Mouse (Mus musculus) MEL (cell line): ENCODE measurements around the gene Tbx21.

Experiments used
- CHD1 ChIP-seq: IDR thresholded peaks from 2 replicates; pipeline ENCODE4 v1.6.1; 2012; ENCODE audit warnings: low read depth, mild to moderate bottlenecking, inconsistent platforms, low read length, improper control_type of control experiment
- CTCF ChIP-seq, 3 experiments: IDR thresholded peaks in 2 of 3; conservative IDR thresholded peaks in 1 of 3; 2 replicates each; pipeline ENCODE4 v1.5.1; 2011 to 2012; ENCODE audit warnings: low read length in 3 of 3, low read depth in 2 of 3, mild to moderate bottlenecking in 2 of 3, improper control_type of control experiment in 1 of 3, inconsistent platforms in 1 of 3, mixed read lengths in 1 of 3, moderate library complexity in 1 of 3; ENCODE audit not compliant: control insufficient read depth in 1 of 3, insufficient read depth in 1 of 3, poor library complexity in 1 of 3, severe bottlenecking in 1 of 3
- ELF1 ChIP-seq: IDR thresholded peaks from 2 replicates; pipeline ENCODE4 v1.6.1; 2014; ENCODE audit warnings: low read depth, mild to moderate bottlenecking, inconsistent platforms, low read length, improper control_type of control experiment, moderate library complexity
- EP300 ChIP-seq, 2 experiments: IDR thresholded peaks; 2 replicates each; pipeline ENCODE4 v1.6.1; 2011; ENCODE audit warnings: improper control_type of control experiment in 2 of 2, low read length in 2 of 2, low read depth in 1 of 2, mild to moderate bottlenecking in 1 of 2
- GATA1 ChIP-seq: IDR thresholded peaks from 2 replicates; pipeline ENCODE4 v1.6.1; 2011; ENCODE audit warnings: low read depth, low read length, improper control_type of control experiment
- HCFC1 ChIP-seq: IDR thresholded peaks from 2 replicates; pipeline ENCODE4 v1.6.1; 2012; ENCODE audit warnings: low read depth, mild to moderate bottlenecking, inconsistent platforms, low read length, improper control_type of control experiment, moderate library complexity
- NELFE ChIP-seq: IDR thresholded peaks from 2 replicates; pipeline ENCODE4 v1.6.1; 2011; ENCODE audit warnings: low read depth, low read length, improper control_type of control experiment
- NRF1 ChIP-seq: IDR thresholded peaks from 2 replicates; pipeline ENCODE4 v1.6.1; 2014; ENCODE audit warnings: low read depth, mild to moderate bottlenecking, inconsistent platforms, low read length, improper control_type of control experiment, moderate library complexity; ENCODE audit not compliant: poor library complexity, insufficient read depth, severe bottlenecking
- POLR2A ChIP-seq, 2 experiments: IDR thresholded peaks; 2 replicates each; pipeline ENCODE4 v1.6.1; 2011 to 2012; ENCODE audit warnings: low read length in 2 of 2, mild to moderate bottlenecking in 2 of 2, control low read depth in 1 of 2, improper control_type of control experiment in 1 of 2, low read depth in 1 of 2, moderate library complexity in 1 of 2; ENCODE audit not compliant: control insufficient read depth in 1 of 2, insufficient read depth in 1 of 2, poor library complexity in 1 of 2
- RCOR1 ChIP-seq: IDR thresholded peaks from 2 replicates; pipeline ENCODE4 v1.6.1; 2012; ENCODE audit warnings: low read depth, mild to moderate bottlenecking, inconsistent platforms, low read length, improper control_type of control experiment
- USF1 ChIP-seq: IDR thresholded peaks from 2 replicates; pipeline ENCODE4 v1.6.1; 2014; ENCODE audit warnings: low read depth, mild to moderate bottlenecking, inconsistent platforms, low read length, improper control_type of control experiment, moderate library complexity
- ZMIZ1 ChIP-seq: IDR thresholded peaks from 2 replicates; pipeline ENCODE4 v1.6.1; 2012; ENCODE audit warnings: low read depth, mild to moderate bottlenecking, inconsistent platforms, low read length, improper control_type of control experiment, moderate library complexity
- ZNF384 ChIP-seq: IDR thresholded peaks from 2 replicates; pipeline ENCODE4 v1.6.1; 2012; ENCODE audit warnings: low read depth, mild to moderate bottlenecking, inconsistent platforms, low read length, improper control_type of control experiment

DNA sequence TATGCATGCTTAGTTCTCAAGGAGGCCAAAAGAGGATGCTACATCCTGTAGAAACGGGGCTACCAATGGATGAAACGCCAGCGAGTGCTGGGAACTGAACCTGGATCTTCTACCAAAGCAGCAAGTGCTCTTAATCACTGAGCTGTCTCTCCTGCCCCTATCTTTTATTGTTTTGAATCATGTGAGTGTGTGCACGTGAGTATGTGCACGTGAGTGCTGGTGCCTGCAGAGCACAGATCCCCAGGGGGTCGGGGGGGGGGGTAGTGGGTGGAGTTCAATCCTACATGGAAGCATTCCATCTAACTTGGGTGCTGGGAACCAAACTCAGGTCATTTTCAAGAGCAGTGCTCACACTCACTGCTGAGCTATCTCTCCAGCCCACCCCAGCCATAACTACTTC, 28.8 kb downstream of the Tbx21 start:
- TF ChIP-seq RCOR1 (no peak), NRF1 (no peak), HCFC1 (no peak), POLR2A (IDR thresholded peaks at IDR 0.05; ENCODE audit: control insufficient read depth in 1 of 2, insufficient read depth in 1 of 2, low read depth in 1 of 2, low read length in 2 of 2, poor library complexity in 1 of 2) (no peak), CTCF (IDR thresholded peaks at IDR 0.05 in 2 of 3, conservative IDR thresholded peaks at IDR 0.05 in 1 of 3; ENCODE audit: control insufficient read depth in 1 of 3, insufficient read depth in 1 of 3, low read depth in 2 of 3, low read length in 3 of 3, poor library complexity in 1 of 3, severe bottlenecking in 1 of 3) (no peak), EP300 (IDR thresholded peaks at IDR 0.05; ENCODE audit: low read depth in 1 of 2, low read length in 2 of 2) (no peak), ZMIZ1 (no peak), USF1 (no peak), ZNF384 (no peak), CHD1 (no peak), NELFE (no peak), ELF1 (no peak), GATA1 (no peak)
